Mouse (Mus musculus) layer of hippocampus, adult 18-20 months (tissue): ENCODE measurements around the gene Nova2. TPM values are rescaled to one million over a fixed set of nuclear protein-coding genes. Genes with fewer than 3 reads are reported as not detected.

ENCODE experiments used
- DNase-seq, 2 experiments: peaks; one replicate each; pipeline ENCODE4 v3.0.0; 2022; ENCODE audit warnings: low spot score in 2 of 2
- long read RNA-seq: library from polyadenylated mRNA; stranded (forward); transcript quantifications from one replicate; pipeline ENCODE4 v2.0.0, GENCODE M21; 2021
- total RNA-seq, 2 experiments: library from RNA; stranded (reverse); gene quantifications; 2 replicates each; pipeline ENCODE4 v1.2.3; 2021

Gene Nova2
- total RNA-seq = 10 to 100 TPM; 76.3 to 79.4 TPM
- long read RNA-seq, full-length matches to known transcripts = 1 of 16 reads
- long read RNA-seq, partial matches to known transcripts = 0 of 16 reads
- long read RNA-seq, other reads (novel, unspliced or antisense) = 15 of 16 reads

DNA sequence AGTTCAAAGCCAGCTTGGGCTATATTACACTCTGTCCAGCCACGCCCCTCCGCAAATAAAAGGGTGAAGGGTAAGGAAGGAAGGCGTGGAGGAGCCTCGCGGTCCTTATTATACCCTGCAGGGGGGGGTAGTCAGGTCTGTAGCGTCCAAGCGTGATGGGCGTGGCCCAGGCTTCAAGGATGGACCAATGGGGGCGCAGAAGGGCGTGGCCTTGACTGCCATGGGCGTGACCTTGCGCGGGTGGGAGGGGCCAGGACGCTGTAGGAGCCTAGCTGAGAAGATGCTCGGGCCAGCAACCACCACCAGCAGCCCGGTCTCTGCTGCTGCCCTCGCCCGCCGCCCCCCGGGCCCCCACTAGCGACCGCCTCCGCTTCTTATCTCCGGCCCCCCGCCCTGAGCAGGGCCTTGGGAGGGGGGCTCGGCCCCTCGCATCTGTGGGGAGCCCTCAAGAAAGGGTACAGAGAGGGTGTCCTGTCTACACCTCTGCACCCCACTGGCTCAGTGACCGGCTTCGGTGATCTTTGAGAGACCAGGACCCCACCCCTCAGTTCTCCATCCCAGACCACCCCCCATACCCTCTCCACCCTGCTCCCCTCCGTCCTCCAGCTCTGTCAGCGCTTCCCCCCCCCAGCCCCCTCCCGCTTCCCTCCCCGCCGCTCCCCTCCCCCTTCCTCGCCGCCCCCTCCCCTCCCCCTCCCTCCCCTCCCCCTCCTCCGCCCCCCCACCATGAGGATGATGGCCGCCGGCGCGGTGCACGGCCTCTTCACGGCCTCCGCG is at the start of gene Nova2:
Gene Nova2 (plus strand): TSS at position 727 of the 777 bp plus-strand sequence.
- peak; percentile 95 to 99 for DNase-seq

DNA sequence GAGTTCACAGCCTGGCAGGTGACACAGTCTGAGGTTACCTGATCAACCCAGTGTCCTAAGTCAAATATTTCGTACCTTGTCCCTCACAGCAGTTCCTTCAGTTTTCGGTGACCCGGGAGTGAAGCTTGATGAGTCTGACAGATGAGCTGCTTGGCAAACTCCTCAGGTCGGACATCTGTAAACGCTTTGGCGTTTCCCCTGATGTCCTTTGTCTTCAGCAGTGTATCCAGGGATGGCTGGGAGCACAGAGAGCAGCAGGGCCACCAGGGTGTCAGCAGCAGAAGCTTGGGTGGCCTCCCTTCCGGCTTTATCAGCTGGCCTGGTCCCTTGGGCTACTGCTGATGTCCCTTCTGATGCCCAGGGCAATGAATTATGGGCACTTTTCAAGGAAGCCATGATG is 47.0 kb upstream of the Nova2 start:
- DNase-seq = no peak

DNA sequence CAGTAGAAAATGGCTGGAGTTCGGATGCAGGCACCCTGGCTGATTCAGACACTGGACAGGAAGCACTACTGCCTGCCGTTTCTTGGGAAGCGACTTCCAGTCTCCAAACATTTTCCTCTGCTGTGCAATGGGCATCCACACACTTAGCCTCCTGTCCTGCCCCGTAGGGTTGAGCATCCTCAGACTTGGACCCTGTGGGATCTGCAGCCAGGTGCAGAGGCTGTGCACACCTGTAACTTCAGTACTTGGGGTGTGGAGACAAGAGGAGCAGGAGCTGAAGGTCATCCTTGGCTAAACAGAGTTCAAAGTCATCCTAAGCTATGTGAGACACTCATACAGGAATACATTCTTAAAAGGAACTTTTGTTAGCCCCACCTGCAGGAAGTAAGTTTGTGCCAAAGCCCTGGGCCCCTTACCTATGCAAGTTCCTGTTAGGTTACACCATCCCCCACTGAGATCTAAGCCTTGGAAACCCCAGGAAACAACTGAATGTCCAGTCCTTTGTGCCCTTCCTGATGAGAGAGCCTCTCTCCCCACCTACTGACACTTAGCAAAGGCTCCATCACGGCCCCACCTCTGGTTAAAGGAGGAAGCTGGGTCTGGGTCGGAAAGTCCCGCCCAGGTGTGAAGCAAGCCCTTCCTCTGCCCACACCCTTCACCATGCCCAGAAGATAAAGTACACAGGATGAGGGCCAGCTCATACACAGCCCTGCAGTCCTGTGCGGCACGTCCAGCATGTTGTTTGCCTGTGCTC is 41.5 kb upstream of the Nova2 start:
- DNase-seq = no peak

DNA sequence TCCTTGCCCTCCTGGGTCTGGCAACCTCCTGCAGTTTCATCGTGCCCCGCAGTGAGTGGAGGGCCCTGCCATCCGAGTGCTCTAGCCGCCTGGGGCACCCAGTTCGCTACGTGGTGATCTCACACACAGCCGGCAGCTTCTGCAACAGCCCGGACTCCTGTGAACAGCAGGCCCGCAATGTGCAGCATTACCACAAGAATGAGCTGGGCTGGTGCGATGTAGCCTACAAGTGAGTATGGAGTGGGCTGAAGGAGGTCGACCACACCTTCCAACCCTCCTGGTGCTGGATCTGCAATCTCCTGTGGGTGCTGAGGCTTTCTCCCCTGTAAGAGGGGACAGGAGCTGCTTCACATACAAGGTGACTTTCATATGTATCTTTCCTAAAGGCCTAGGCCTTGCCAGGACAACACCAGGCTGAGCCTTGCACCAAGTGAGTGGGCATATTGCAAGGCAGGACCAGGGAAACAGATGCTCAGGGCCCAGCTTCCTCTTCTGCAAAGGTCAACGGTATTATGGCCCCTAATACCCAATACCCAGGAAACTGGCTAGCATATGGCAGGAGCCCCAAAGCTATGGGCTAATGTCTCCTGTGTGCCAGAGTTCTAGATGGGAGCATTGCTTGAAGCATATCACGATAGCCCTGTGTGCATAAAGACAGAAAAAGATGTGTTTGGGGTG is 40.8 kb upstream of the Nova2 start:
- DNase-seq = no peak

DNA sequence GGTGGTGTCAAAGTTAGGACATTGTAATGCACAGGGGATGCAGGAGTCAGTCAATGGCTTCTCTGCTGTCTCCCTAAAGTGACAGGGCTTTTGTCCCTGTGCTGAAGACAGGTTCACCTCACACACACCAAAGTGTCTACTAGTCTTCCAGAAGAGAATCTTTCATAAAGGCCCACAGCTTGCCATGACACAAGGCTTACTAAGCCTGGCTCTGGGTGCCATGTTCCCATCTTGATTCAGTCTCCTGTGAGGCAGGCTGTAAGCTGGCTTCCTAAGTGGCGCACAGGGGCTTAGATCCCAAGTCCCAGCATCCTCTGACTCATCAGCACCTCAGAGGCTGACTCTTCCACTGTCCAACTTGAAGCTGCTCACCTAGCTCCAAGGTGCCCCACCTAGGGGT is 38.7 kb upstream of the Nova2 start:
- DNase-seq = no peak

DNA sequence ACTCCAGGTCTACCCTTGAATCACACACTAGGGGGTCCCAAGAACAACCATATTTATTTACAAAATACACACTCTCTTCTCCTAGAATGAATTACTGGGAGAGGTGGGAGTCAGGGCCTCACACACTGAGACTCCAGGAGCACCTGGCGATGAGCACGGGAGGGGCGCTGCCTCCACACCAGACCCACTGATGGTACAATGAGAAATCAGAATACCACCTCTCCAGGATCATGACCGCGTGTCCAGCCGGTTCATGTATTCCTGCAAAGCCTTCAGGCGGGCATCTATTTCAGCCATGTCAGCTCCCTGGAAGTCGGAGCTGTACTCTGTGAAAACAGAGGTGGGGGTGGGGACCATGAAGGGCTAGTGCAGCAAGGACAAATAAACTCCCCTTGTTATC is 34.8 kb upstream of the Nova2 start:
- no peak for DNase-seq

DNA sequence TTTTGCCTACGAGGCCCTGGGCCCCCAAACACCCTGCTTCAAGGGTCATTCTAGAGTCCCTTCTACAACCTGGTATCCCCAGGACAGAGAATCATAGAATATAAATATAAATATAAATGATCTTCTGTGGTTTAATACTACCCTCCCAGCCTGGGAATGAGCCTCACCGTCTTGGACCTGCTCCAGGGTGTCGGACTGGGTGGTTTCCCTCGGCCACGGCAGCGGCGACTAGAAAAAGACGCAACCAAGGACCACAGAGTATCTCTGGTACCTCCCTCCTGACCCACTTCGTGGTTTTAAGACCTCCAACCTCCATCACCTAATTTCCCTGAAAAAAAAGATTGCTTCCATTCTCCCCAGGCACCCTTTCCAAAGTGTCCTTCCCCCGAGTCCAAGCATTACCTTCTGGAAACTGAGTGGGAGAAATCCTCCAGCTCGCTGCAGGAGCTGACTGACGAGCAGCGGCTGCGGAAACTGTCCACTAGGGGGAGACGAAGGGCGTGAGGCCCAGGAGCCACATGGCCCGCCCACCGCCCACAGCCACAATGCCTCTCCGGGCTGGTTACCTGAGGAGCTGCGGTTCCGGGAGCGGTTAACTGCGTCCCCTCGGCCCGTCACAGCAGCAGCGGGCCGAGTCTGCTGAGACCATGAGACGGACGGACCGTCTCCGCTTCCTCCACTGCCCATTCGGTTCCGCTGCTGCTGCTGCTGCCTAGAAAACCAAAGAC is 33.7 kb upstream of the Nova2 start:
- DNase-seq = peak; percentile 88 to 94

DNA sequence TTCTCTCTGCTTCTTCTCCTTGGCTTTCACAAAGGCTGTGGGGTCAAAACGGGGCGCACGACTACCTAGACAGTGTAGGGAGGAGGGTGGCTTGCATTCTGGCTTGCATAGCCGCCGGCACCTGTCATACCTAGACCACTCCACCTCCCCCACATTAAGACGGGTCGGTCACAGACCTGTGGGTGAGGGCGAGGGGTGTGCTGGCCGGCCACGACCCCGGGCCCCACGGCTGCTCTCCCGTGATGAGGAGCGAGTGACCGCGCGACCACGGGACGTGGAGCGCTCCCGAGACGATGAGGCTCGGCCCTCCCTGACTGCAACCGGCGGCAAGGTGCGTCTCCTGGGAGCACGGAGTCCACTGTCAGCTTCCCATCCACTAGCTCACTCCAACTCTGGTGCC is 32.7 kb upstream of the Nova2 start:
- no peak for DNase-seq

DNA sequence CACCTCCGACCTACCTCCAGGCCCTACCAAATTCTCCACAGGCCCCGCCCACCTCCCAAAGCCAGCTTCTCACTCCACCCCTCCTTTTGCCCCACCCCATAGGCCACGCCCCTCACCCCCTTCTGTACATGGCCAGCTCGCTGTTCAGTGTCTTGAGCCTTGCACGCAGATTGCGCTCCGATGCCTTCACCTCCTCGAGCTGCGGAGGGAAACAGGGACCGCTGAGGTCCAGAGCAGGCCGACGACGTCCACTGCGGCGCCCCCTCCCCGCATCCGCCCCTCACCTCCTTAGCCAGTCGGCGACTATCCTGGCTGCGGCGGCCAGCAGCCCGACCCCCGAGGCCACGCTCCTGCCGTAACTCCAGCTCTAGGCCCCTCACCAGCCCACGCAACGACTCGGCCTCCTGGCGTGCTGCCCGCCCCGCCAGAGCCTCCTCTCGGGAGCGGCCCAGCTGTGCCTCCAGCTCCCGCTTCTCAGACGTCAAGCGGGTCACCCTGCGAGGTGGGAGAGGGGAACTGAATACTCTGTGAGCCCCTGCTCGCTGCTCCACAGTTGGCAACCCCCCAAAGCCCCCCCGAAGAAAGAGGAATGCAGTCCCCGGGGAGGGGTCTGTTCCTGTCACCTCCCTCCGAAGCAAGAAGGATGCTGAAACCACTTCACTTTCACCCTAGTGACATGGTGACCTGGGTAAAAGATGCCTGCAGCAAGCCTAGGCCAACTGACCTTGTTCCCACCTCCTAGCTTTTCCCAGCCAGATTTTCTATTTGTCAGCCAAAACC is 31.8 kb upstream of the Nova2 start:
- peak in 1 of 2 experiments; percentile 30 for DNase-seq

DNA sequence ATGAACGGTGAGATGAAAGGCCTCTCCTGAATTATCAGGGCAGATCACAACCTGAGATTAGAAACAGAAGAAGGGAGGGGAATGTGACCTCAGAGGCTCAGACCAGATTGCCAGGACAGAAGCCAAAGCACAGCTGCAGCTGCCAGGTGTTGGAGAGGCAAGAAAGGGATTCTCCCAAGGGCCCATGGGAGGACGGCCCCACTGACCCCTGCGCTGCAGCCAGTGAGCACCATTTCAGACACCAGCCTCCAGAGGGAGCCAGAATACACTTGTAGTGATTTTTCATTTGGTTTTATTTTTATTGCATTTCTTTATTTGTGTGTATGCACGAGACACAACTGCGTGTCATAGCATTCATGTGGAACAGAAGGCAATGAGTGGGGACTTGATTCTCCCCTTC is 29.2 kb upstream of the Nova2 start:
- DNase-seq = peak in 1 of 2 experiments; percentile 68

DNA sequence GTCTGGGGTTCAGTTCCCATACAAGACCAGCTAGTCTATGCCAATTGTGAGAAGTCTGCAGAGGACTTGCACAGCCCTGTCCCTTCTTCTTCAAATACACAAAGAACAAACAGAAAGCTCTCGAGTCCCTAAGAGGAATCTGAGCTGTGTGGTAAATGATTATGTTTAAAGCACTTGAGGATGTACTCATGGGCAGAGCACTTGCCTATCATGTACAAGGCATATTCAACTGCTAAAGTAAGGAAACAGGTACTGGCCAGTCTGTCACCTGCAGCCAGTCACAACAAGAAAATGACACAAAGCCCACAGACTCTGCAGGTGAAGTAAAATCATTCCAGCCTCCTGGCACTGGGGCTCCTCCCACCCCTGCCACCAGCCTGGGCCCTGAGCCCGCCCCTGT is 25.2 kb upstream of the Nova2 start:
- DNase-seq = no peak

DNA sequence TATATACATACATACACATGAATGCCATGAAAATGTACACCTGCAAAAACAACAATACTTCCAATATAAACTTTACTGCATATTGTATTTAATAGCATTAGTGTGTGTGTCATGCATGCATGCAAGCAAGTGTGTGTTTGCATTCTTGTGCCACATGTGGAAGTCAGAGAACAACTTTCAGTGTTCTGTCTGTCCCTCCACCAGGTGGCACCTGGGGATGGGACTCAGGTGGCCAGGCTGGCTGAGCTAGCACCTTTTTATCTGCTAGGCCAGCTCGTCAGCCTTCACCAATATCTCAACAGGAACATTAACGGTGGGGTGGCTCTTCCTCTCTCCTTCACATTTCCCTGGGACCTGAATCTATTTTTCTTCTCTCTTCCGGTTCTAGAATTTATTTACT is 23.2 kb upstream of the Nova2 start:
- no peak for DNase-seq

DNA sequence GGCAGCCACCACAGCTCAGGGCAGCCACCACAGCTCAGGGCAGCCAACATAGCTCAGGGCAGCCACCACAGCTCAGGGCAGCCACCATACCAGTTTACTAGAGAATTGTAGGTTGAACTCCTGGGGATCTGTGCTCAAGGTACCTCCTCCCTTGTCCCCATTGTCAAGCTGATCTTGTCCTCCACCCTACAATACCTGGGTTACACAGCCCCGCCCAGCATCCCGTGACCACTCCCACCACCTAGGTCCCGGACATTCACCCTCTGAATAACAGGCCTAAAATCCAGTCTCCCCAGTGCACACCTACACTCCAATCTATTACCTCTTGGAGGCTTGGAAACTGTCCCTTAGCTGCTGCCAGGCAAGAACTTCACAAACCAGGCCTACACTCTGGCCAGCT is 20.7 kb upstream of the Nova2 start:
- DNase-seq = no peak

DNA sequence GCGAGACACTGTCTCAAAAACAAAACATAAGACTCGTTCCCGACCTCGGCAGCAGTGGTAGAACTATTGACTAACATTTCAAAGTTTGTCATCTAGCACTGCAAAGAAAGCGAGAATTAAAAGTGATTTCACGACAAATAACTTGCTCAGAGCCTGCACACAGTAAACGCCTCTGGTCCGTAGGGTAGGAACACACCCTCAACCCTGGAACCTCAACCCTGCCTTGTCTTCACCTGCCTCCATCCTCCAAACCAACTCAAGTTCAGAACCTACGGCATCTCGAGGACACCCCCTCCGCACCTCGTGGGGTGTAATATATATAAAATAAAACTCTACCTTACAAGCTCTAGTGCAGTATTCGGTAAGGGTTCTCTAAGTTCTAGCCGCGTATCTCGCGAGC is 15.9 kb upstream of the Nova2 start:
- no peak for DNase-seq

DNA sequence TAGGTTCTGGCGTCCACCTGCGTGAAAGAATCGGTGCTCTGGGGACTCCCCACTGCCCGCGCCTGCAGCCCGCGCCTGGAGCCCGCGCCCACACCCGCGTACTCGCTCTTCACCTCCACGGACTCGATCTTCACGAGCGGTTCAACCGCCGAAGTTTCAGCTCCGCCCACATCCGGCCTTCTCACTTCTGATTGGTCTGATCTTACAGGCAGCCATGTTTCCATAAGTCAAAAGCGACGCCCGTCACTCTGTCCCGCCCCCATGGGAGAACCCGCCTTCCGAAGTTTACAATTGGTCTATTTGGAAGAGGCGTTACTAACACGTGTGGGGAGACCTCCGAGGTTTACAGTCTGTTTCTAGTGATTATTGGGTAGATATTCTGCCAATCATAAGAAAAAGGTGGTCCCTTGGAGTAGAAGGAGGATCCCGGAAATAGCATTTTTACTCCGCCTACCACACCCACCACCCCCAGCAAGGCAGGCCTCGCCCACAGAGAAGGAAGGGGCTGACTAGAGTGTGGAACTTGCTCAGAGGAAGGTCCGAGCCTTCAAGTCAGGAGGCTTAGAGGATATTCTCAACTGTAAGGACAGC is 15.4 kb upstream of the Nova2 start, which contains the start of gene Ccdc61:
Gene Ccdc61 (minus strand): TSS at position 175 of the 591 bp plus-strand sequence.
- peak; percentile 98 to 99 for DNase-seq

DNA sequence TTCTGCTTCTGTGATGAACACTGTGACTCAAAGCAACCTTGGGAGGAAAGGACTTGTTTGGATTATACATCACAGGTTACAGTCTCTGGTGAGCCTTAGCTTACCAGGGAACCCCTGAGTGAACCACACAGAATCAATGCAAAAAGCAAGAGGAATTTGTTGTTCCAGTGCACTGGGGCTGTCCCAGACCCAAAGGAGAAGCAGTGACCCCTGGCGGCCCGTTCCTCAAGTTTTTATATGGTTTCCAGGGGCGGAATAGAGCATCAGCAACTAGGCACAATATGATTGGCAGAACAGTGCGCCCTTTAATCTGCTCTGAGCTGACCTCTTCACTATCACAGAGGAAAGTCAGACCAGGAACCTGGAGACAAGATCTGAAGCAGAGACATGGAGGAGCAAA is 9.4 kb upstream of the Nova2 start:
- no peak for DNase-seq

DNA sequence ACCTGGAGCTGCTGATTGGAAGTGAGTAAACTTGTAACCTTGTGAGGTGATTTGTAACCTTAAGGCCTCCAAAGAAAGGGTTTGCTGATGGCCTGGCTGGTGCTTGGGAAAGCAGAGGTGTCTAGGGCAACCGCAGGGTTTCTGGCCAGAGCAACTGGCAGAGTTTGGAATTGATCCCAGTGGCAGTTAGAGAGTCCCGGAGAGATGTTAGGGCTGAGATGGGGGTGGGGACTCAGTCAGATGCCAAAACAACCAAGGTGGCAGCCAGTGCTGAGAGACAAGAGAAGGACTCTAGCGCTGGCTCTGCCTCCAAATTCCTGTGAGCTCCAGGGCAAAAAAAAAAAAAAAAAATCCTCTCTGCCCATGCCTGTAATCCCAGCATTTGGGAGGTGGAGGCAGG is 7.8 kb upstream of the Nova2 start:
- DNase-seq = no peak

DNA sequence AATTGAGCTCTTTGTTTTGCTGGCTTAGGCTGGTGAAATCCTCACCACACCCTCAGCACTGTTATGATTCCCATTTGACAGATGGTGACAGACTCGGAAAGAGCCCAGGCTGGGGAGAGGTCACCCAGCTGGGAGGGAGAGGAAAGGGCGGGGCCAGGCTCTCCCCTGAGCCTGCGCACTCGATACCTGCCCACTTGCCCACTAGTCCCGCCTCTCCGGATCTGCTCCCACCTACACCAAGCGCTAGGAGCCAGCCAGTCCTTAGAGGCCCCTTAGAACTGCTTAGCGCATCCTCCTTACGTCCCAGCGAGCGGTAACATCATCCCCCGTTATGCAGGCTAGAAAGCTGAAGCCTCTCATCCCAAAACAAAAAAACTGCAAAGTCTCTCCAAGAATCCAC is 4.6 kb upstream of the Nova2 start:
- peak; percentile 83 to 84 for DNase-seq

DNA sequence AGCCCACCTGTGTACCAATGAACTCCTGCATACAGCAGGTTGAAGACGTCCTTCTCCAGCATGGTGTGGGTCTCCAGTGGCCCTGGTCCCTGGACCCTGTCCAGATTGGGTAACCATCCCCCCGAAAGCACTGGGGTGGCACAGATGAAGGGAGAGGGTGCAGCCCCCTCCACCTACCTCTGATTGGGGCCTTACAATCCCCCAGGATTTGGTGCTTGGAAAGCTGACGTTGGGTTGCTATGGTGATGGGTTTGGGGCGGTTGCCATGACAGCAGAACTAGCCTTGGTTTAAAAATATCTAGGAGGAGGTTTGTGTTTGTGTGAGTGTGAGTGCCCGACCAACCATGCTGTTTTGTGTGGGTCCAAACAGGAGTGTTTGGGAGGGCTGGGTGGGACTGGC is 2.9 kb upstream of the Nova2 start:
- DNase-seq = peak; percentile 87 to 94

DNA sequence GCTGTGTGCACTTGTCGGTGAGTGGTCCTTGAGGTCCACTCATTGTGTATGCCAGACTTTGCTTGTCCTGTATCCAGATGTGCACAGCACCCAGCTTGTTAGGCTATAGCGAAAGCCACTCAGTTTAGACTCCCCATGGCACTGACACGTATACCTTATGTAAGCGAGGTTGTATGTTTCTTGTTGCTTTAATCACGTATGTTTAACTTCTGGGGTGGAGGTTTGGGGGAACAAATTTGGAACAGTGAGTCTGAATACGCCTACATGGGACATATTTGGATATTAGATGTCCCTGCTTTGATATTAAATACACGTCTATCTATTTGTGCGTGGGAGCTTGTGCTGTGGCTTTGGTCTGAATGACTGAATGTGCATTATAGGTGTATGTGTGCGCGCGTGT is 2.4 kb upstream of the Nova2 start:
- peak; percentile 27 to 67 for DNase-seq
